Mouse (Mus musculus) lung, postnatal 0 days (tissue): Measurements from ENCODE around the gene Gm11992.

ENCODE experiments used
- CTCF ChIP-seq: IDR thresholded peaks from 2 replicates; pipeline ENCODE4 v1.5.1; 2016; ENCODE audit warnings: antibody characterized with exemption, mild to moderate bottlenecking
- EP300 ChIP-seq: IDR thresholded peaks from 2 replicates; pipeline ENCODE4 v1.6.1; 2016; ENCODE audit warnings: antibody characterized with exemption, mild to moderate bottlenecking, control low read depth

GRCm38 (mm10) chr11:9113189-9113588, 64.8 kb downstream of the Gm11992 start:
- no peak for TF ChIP-seq CTCF
- TF ChIP-seq EP300, result no peak
